Mouse (Mus musculus): Measurements from ENCODE around the gene Dhrs3. TPM values are rescaled to one million over a fixed set of nuclear protein-coding genes. Genes with fewer than 3 reads are reported as not detected.
A peak's percentile ranks its signal among the peaks of the same experiment; 100 is the strongest.

Gene Dhrs3
- polyA plus RNA-seq, 1 experiment from 2014 or later = 77.3 TPM

DNA sequence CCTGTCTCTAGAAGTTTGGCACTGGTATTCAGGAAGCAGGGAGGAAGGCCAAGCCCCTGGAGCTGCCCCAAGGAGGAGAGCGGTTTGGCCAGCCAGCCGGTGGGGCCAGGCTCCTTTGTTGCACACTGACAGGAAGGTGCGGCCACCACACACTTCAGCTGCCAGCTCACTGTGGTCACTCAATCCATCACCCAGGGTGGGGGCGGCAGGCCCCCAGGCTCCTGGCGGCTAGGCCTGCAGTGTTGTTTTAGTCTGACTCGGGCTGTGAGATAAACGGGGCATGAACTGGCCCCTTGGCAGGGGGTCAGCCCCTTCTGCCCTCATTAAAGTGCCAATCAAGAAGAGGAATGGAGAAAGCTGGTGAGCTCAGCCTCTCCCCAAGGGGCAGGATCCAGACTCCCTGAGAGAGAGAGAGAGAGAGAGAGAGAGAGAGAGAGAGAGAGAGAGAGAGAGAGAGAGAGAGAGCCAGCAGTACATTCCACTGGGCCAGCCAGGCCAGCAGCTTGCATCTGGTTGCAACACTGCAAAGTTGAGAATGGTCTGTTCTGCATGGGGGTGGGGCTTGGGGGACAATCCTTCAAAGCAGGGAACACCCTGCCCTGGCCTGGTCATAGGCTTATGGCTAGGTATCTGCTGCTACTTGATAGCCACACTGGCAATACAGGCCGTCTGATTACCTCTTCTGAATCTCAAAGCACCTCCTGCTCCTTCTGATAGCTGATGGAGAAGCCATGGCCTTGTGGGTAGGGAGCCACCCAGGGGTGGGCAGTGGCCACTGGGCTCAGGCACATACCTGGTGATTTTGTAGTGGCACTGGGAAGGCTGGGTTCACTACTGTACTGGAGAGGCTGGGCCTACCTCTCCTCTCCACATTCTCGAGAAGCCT, 57.1 kb downstream of the Dhrs3 start:
- Histone ChIP-seq H3K27ac (peak overlapping the region; percentile 21; the same call in 1 of the 2 replicates), H3K9me3 (no peaks in the 10 kb centered on the region), H3K27me3 (replicated peaks) (no peaks in the 10 kb centered on the region), H3K4me2 (replicated peaks) (0 out of 2 replicates have a peak overlapping the region, but pooled peaks have one; percentile 4), H3K9ac (peak overlapping the region; percentile 14; the same call in 1 of the 2 replicates), H3K4me1 (peaks cover 21% of the 10 kb centered on the region), H3K36me3 (no peaks in the 10 kb centered on the region), H3K4me3 (no peak overlapping the region)
- ATAC-seq (ENCODE audit: low FRiP score, low read depth) = peak; percentile 82
- WGBS = 9% methylated on average over 9 of the region's 9 CpGs

DNA sequence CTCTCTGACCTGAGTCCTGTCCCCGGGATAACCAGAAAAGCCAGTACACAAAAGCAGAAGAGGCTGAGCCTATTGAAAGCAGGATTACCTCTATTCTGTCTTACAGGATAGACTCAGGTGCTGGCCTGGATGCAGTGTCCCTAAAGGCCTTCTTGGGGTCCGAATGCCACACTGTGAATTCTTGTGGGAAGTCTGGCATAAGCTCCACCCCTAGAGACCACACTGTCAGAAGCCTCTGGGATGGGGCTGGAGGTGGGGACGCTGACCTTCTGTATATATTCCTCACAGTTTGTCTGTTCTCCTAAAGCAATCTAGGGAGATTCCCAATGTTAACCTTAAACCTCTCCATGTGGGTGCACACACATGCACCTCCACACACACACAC, 57.7 kb downstream of the Dhrs3 start:
- Histone ChIP-seq H3K9ac (no peak overlapping the region), H3K27ac (peak overlapping the region; percentile 21; the same call in 1 of the 2 replicates), H3K4me3 (no peak overlapping the region), H3K27me3 (replicated peaks) (no peaks in the 10 kb centered on the region), H3K4me1 (peaks cover 21% of the 10 kb centered on the region), H3K4me2 (replicated peaks) (no peak overlapping the region), H3K9me3 (no peaks in the 10 kb centered on the region), H3K36me3 (no peaks in the 10 kb centered on the region)
- WGBS = 56% methylated on average over 3 of the region's 3 CpGs
- no peak for ATAC-seq (ENCODE audit: low FRiP score, low read depth)

GRCm38 (mm10) chr4:144950883-144951282, 58.3 kb downstream of the Dhrs3 start:
- peaks cover 21% of the 10 kb centered on the region for H3K4me1 ChIP-seq
- WGBS = 91% methylated on average over 3 of the region's 3 CpGs
- no peaks in the 10 kb centered on the region for H3K36me3 ChIP-seq
- H3K9me3 ChIP-seq = no peaks in the 10 kb centered on the region
- H3K9ac ChIP-seq = no peak overlapping the region
- H3K4me2 ChIP-seq (replicated peaks) = no peak overlapping the region
- ATAC-seq (ENCODE audit: low FRiP score, low read depth) = no peak
- no peak overlapping the region for H3K27ac ChIP-seq
- no peak overlapping the region for H3K4me3 ChIP-seq
- H3K27me3 ChIP-seq (replicated peaks) = no peaks in the 10 kb centered on the region

- no peak for ATAC-seq (ENCODE audit: low FRiP score, low read depth)
- Histone ChIP-seq H3K4me3 (no peak overlapping the region), H3K27ac (no peak overlapping the region), H3K4me1 (peaks cover 21% of the 10 kb centered on the region), H3K36me3 (no peaks in the 10 kb centered on the region), H3K9ac (no peak overlapping the region), H3K4me2 (replicated peaks) (no peak overlapping the region), H3K27me3 (replicated peaks) (no peaks in the 10 kb centered on the region), H3K9me3 (no peaks in the 10 kb centered on the region)
- 91% methylated on average over 7 of the region's 7 CpGs for WGBS
Observed at GRCm38 (mm10) chr4:144951859-144952258, 59.2 kb downstream of the Dhrs3 start.

- Histone ChIP-seq H3K4me3 (no peak overlapping the region), H3K4me2 (replicated peaks) (no peak overlapping the region), H3K9ac (no peak overlapping the region), H3K36me3 (no peaks in the 10 kb centered on the region), H3K27ac (no peak overlapping the region), H3K4me1 (peaks cover 15% of the 10 kb centered on the region), H3K27me3 (replicated peaks) (no peaks in the 10 kb centered on the region), H3K9me3 (no peaks in the 10 kb centered on the region)
- 94% methylated on average over 1 of the region's 1 CpGs for WGBS
- no peak for ATAC-seq (ENCODE audit: low FRiP score, low read depth)
Observed at GRCm38 (mm10) chr4:144953421-144953820, 60.8 kb downstream of the Dhrs3 start.

GRCm38 (mm10) chr4:144955863-144956262, 63.2 kb downstream of the Dhrs3 start:
- 85% methylated on average over 1 of the region's 1 CpGs for WGBS
- H3K27ac ChIP-seq = no peak overlapping the region
- no peak overlapping the region for H3K9ac ChIP-seq
- no peaks in the 10 kb centered on the region for H3K4me1 ChIP-seq
- H3K27me3 ChIP-seq (replicated peaks) = no peaks in the 10 kb centered on the region
- no peak overlapping the region for H3K4me2 ChIP-seq (replicated peaks)
- no peaks in the 10 kb centered on the region for H3K36me3 ChIP-seq
- no peak for ATAC-seq (ENCODE audit: low FRiP score, low read depth)
- no peak overlapping the region for H3K4me3 ChIP-seq
- no peaks in the 10 kb centered on the region for H3K9me3 ChIP-seq

GRCm38 (mm10) chr4:144956293-144956692, 63.7 kb downstream of the Dhrs3 start:
- H3K36me3 ChIP-seq = no peaks in the 10 kb centered on the region
- H3K27ac ChIP-seq = no peak overlapping the region
- H3K4me1 ChIP-seq = no peaks in the 10 kb centered on the region
- H3K4me3 ChIP-seq = no peak overlapping the region
- no peaks in the 10 kb centered on the region for H3K27me3 ChIP-seq (replicated peaks)
- no peaks in the 10 kb centered on the region for H3K9me3 ChIP-seq
- no peak for ATAC-seq (ENCODE audit: low FRiP score, low read depth)
- H3K4me2 ChIP-seq (replicated peaks) = no peak overlapping the region
- 78% methylated on average over 1 of the region's 1 CpGs for WGBS
- no peak overlapping the region for H3K9ac ChIP-seq

DNA sequence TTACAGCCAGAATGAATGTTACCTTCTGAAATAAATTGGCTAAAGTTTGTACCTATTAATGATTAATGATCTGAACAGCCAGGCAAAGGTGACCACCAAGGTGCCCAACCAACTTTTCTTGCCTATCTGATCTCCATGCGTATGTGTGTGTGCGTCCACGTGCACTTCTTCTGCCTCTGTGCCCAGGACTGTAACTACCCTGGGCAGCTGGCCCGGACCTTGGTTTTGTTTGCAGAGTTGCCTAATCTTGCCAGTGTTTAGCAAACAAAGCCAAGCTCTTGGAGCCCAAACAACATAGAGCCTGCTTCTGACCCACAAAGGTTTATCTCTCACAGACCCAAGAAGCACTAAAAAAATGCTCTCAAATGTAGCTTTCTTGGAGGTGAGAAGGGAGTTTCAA, 64.6 kb downstream of the Dhrs3 start:
- Histone ChIP-seq H3K4me1 (no peaks in the 10 kb centered on the region), H3K4me2 (replicated peaks) (no peak overlapping the region), H3K36me3 (no peaks in the 10 kb centered on the region), H3K27me3 (replicated peaks) (no peaks in the 10 kb centered on the region), H3K27ac (no peak overlapping the region), H3K9me3 (no peaks in the 10 kb centered on the region), H3K4me3 (no peak overlapping the region), H3K9ac (no peak overlapping the region)
- WGBS = 89% methylated on average over 4 of the region's 4 CpGs
- no peak for ATAC-seq (ENCODE audit: low FRiP score, low read depth)

DNA sequence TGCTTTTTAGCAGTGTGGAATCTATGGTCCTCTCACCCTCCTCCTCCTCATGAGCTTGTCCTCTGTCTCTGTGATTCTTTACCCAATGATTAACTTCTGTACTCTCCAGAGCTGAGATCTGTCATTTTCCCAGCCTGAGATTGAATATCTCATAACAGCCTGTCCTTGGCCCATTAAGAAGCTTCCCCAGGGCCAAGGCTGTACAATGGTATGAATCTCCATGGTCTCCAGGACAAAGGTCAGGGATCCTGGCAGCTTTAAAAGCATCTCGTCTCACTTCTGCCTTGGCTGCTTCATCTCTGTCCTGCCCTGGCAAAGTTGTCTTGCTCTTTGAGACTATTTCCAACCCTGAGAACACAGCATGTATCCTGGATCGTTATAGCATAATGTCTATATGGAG, 65.1 kb downstream of the Dhrs3 start:
- Histone ChIP-seq H3K27ac (no peak overlapping the region), H3K4me3 (no peak overlapping the region), H3K4me1 (no peaks in the 10 kb centered on the region), H3K4me2 (replicated peaks) (no peak overlapping the region), H3K36me3 (no peaks in the 10 kb centered on the region), H3K9ac (no peak overlapping the region), H3K9me3 (no peaks in the 10 kb centered on the region), H3K27me3 (replicated peaks) (no peaks in the 10 kb centered on the region)
- WGBS = 78% methylated on average over 2 of the region's 2 CpGs
- ATAC-seq (ENCODE audit: low FRiP score, low read depth) = no peak

GRCm38 (mm10) chr4:144960188-144960904, 67.7 kb downstream of the Dhrs3 start:
- Histone ChIP-seq H3K27ac (no peak overlapping the region), H3K9ac (no peak overlapping the region), H3K4me1 (no peaks in the 10 kb centered on the region), H3K9me3 (no peaks in the 10 kb centered on the region), H3K4me2 (replicated peaks) (no peak overlapping the region), H3K27me3 (replicated peaks) (no peaks in the 10 kb centered on the region), H3K36me3 (no peaks in the 10 kb centered on the region), H3K4me3 (no peak overlapping the region)
- WGBS = 70% methylated on average over 8 of the region's 8 CpGs
- no peak for ATAC-seq (ENCODE audit: low FRiP score, low read depth)

DNA sequence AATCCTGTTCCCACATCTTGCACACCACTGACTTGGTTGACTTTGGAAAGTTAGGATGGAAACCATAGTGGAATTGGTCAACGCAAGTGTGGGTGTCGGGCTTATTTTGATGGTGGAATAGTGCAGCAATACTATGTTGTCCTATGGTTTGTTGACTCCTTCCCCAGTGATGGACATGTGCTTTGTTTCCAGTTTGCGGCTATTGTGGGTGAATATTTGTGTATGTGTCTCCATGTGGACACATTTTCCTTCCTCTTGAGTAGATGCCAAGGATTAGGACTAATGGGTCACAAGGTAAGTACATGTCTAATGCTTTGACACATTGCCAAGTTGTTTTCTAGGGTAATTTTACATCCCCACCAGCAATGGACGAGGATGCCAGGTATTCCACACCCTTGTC, 68.6 kb downstream of the Dhrs3 start:
- no peaks in the 10 kb centered on the region for H3K9me3 ChIP-seq
- no peak overlapping the region for H3K9ac ChIP-seq
- no peak overlapping the region for H3K4me3 ChIP-seq
- WGBS = 96% methylated on average over 4 of the region's 4 CpGs
- no peaks in the 10 kb centered on the region for H3K36me3 ChIP-seq
- no peaks in the 10 kb centered on the region for H3K27me3 ChIP-seq (replicated peaks)
- H3K27ac ChIP-seq = no peak overlapping the region
- ATAC-seq (ENCODE audit: low FRiP score, low read depth) = no peak
- H3K4me1 ChIP-seq = no peaks in the 10 kb centered on the region
- H3K4me2 ChIP-seq (replicated peaks) = no peak overlapping the region

DNA sequence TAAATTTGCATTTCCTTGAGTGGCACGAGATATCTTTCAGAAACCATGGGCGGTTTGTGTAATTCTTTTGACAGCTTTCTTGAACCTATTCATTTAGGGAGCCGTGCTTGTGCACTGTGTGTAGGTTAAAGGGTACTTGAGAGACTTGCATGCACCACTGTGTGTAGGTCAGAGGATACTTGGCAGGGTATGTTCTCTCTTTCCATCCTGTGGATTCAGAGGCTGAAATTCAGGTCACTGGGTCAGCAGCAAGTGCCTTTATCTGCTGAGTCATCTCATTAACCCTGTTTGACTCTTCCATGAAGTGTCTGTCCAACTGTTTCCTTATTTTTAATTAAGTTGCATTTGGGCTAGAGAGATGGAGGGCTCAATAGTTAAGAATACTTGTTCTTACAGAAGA, 69.1 kb downstream of the Dhrs3 start:
- no peak for ATAC-seq (ENCODE audit: low FRiP score, low read depth)
- Histone ChIP-seq H3K27ac (no peak overlapping the region), H3K4me2 (replicated peaks) (no peak overlapping the region), H3K9ac (no peak overlapping the region), H3K36me3 (no peaks in the 10 kb centered on the region), H3K4me1 (no peaks in the 10 kb centered on the region), H3K9me3 (no peaks in the 10 kb centered on the region), H3K27me3 (replicated peaks) (no peaks in the 10 kb centered on the region), H3K4me3 (no peak overlapping the region)
- WGBS = 92% methylated on average over 3 of the region's 3 CpGs
